Mouse (Mus musculus) hindbrain, embryonic 10.5 days (tissue): ENCODE data around the gene Tfpi. TPM values are rescaled to one million over a fixed set of nuclear protein-coding genes. Genes with fewer than 3 reads are reported as not detected.

Experiments
- DNase-seq: peaks from one replicate; pipeline ENCODE4 v3.0.0-alpha.2; 2017; ENCODE audit warnings: low spot score
- H3K27ac ChIP-seq: fragments of 300-500 bp; sonication (generic); 2 replicates; pipeline ENCODE4 v1.5.1; 2016; ENCODE audit warnings: mild to moderate bottlenecking, moderate library complexity
- H3K27me3 ChIP-seq: fragments of 300-500 bp; sonication (generic); 2 replicates; pipeline ENCODE4 v1.6.1; 2016; ENCODE audit warnings: mild to moderate bottlenecking; ENCODE audit not compliant: poor library complexity, insufficient read depth, severe bottlenecking
- H3K36me3 ChIP-seq: fragments of 300-500 bp; sonication (generic); 2 replicates; pipeline ENCODE4 v1.6.1; 2016; ENCODE audit warnings: mild to moderate bottlenecking, moderate library complexity
- H3K4me1 ChIP-seq: fragments of 300-500 bp; sonication (generic); replicated peaks from 2 replicates; pipeline ENCODE4 v1.6.1; 2016; ENCODE audit warnings: mild to moderate bottlenecking
- H3K4me3 ChIP-seq: fragments of 300-500 bp; sonication (generic); 2 replicates; pipeline ENCODE4 v1.5.1; 2016; ENCODE audit warnings: mild to moderate bottlenecking, moderate library complexity
- H3K9me3 ChIP-seq: fragments of 300-500 bp; sonication (generic); 2 replicates; pipeline ENCODE4 v1.6.1; 2016; ENCODE audit warnings: mild to moderate bottlenecking, moderate library complexity
- WGBS: fragments of 180-500 bp; shearing (Covaris S2); methylation state at CpG from one replicate; pipeline ENCODE4 v1.1.7; 2016; 5-methylcytosine and 5-hydroxymethylcytosine counted together
- polyA plus RNA-seq: library from polyadenylated mRNA; unstranded; fragments of >200 nt; fragmentation: Nextera tagmentation; extraction: Ambion mirVana; gene quantifications from 2 replicates; pipeline ENCODE4 v1.2.1, GENCODE M21; 2016

The Tfpi gene
- polyA plus RNA-seq, 1 experiment from 2014 or later = 18.2 TPM

- Histone ChIP-seq H3K9me3 (no peaks in the 10 kb centered on the region), H3K36me3 (no peaks in the 10 kb centered on the region), H3K27me3 (no peaks in the 10 kb centered on the region), H3K4me3 (no peak overlapping the region), H3K27ac (no peak overlapping the region), H3K4me1 (no peaks in the 10 kb centered on the region)
- 93% methylated on average over 3 of the region's 3 CpGs for WGBS
- no peak for DNase-seq
These were observed 14.2 kb downstream of the Tfpi start for GRCm38 (mm10) chr2:84462411-84462810.

GRCm38 (mm10) chr2:84459651-84460177, 16.9 kb downstream of the Tfpi start:
- Histone ChIP-seq H3K4me3 (no peak overlapping the region), H3K27ac (no peak overlapping the region), H3K36me3 (no peaks in the 10 kb centered on the region), H3K9me3 (no peaks in the 10 kb centered on the region), H3K4me1 (no peaks in the 10 kb centered on the region), H3K27me3 (no peaks in the 10 kb centered on the region)
- WGBS = 73% methylated on average over 11 of the region's 11 CpGs
- no peak for DNase-seq

GRCm38 (mm10) chr2:84457221-84457620, 19.4 kb downstream of the Tfpi start:
- no peak overlapping the region for H3K27ac ChIP-seq
- H3K4me3 ChIP-seq = no peak overlapping the region
- no peaks in the 10 kb centered on the region for H3K9me3 ChIP-seq
- DNase-seq = no peak
- 89% methylated on average over 6 of the region's 6 CpGs for WGBS
- H3K4me1 ChIP-seq = no peaks in the 10 kb centered on the region
- no peaks in the 10 kb centered on the region for H3K36me3 ChIP-seq
- no peaks in the 10 kb centered on the region for H3K27me3 ChIP-seq

- Histone ChIP-seq H3K9me3 (no peaks in the 10 kb centered on the region), H3K27ac (no peak overlapping the region), H3K36me3 (no peaks in the 10 kb centered on the region), H3K4me3 (no peak overlapping the region), H3K4me1 (no peaks in the 10 kb centered on the region), H3K27me3 (no peaks in the 10 kb centered on the region)
- 13% methylated on average over 5 of the region's 5 CpGs for WGBS
- DNase-seq = peak; percentile 45
These were observed 21.3 kb downstream of the Tfpi start for GRCm38 (mm10) chr2:84455236-84455799.

GRCm38 (mm10) chr2:84454551-84455235, 21.9 kb downstream of the Tfpi start:
- H3K9me3 ChIP-seq = no peaks in the 10 kb centered on the region
- WGBS = 63% methylated on average over 10 of the region's 10 CpGs
- DNase-seq = no peak
- H3K27me3 ChIP-seq = no peaks in the 10 kb centered on the region
- no peaks in the 10 kb centered on the region for H3K4me1 ChIP-seq
- no peak overlapping the region for H3K27ac ChIP-seq
- no peaks in the 10 kb centered on the region for H3K36me3 ChIP-seq
- no peak overlapping the region for H3K4me3 ChIP-seq

GRCm38 (mm10) chr2:84454051-84454450, 22.5 kb downstream of the Tfpi start:
- Histone ChIP-seq H3K4me1 (no peaks in the 10 kb centered on the region), H3K9me3 (no peaks in the 10 kb centered on the region), H3K27me3 (no peaks in the 10 kb centered on the region), H3K27ac (no peak overlapping the region), H3K4me3 (no peak overlapping the region), H3K36me3 (no peaks in the 10 kb centered on the region)
- 24% methylated on average over 5 of the region's 5 CpGs for WGBS
- DNase-seq = no peak

GRCm38 (mm10) chr2:84445499-84445898, 31.1 kb downstream of the Tfpi start:
- Histone ChIP-seq H3K36me3 (no peaks in the 10 kb centered on the region), H3K27me3 (no peaks in the 10 kb centered on the region), H3K4me3 (no peak overlapping the region), H3K9me3 (no peaks in the 10 kb centered on the region), H3K4me1 (no peaks in the 10 kb centered on the region), H3K27ac (no peak overlapping the region)
- 88% methylated on average over 1 of the region's 1 CpGs for WGBS
- no peak for DNase-seq

- Histone ChIP-seq H3K27ac (no peak overlapping the region), H3K36me3 (no peaks in the 10 kb centered on the region), H3K4me1 (no peaks in the 10 kb centered on the region), H3K27me3 (no peaks in the 10 kb centered on the region), H3K4me3 (no peak overlapping the region), H3K9me3 (no peaks in the 10 kb centered on the region)
- DNase-seq = no peak
- WGBS = 95% methylated on average over 5 of the region's 5 CpGs
These were observed 34.6 kb downstream of the Tfpi start for GRCm38 (mm10) chr2:84441940-84442339.

- WGBS = 58% methylated on average over 11 of the region's 11 CpGs
- DNase-seq = no peak
- H3K9me3 ChIP-seq = no peaks in the 10 kb centered on the region
- H3K36me3 ChIP-seq = no peaks in the 10 kb centered on the region
- H3K27me3 ChIP-seq = no peaks in the 10 kb centered on the region
- no peak overlapping the region for H3K27ac ChIP-seq
- H3K4me3 ChIP-seq = no peak overlapping the region
- peaks cover 7% of the 10 kb centered on the region; the same call in 1 of the 2 replicates for H3K4me1 ChIP-seq
These were observed 46.9 kb downstream of the Tfpi start for GRCm38 (mm10) chr2:84429724-84430123.

- no peaks in the 10 kb centered on the region for H3K9me3 ChIP-seq
- no peaks in the 10 kb centered on the region for H3K36me3 ChIP-seq
- WGBS = 66% methylated on average over 3 of the region's 3 CpGs
- DNase-seq = no peak
- peaks cover 13% of the 10 kb centered on the region; the same call in 1 of the 2 replicates for H3K4me1 ChIP-seq
- no peaks in the 10 kb centered on the region for H3K27me3 ChIP-seq
- no peak overlapping the region for H3K27ac ChIP-seq
- H3K4me3 ChIP-seq = no peak overlapping the region
These were observed 47.7 kb downstream of the Tfpi start for GRCm38 (mm10) chr2:84428836-84429235.

GRCm38 (mm10) chr2:84426531-84426930, 50.0 kb downstream of the Tfpi start:
- H3K27me3 ChIP-seq = no peaks in the 10 kb centered on the region
- DNase-seq = no peak
- H3K9me3 ChIP-seq = no peaks in the 10 kb centered on the region
- H3K27ac ChIP-seq = no peak overlapping the region
- no peak overlapping the region for H3K4me3 ChIP-seq
- peaks cover 13% of the 10 kb centered on the region; the same call in 1 of the 2 replicates for H3K4me1 ChIP-seq
- 92% methylated on average over 4 of the region's 4 CpGs for WGBS
- no peaks in the 10 kb centered on the region for H3K36me3 ChIP-seq

- H3K27me3 ChIP-seq = no peaks in the 10 kb centered on the region
- peak; percentile 62 for DNase-seq
- H3K9me3 ChIP-seq = no peaks in the 10 kb centered on the region
- H3K4me3 ChIP-seq = peak within 1 kb of the TSS; percentile 48
- no peaks in the 10 kb centered on the region for H3K36me3 ChIP-seq
- H3K27ac ChIP-seq = peak within 1 kb of the TSS; percentile 75
- peaks cover 13% of the 10 kb centered on the region; the same call in 1 of the 2 replicates for H3K4me1 ChIP-seq
- 2% methylated on average over 10 of the region's 10 CpGs for WGBS
These were observed 51.4 kb downstream of the Tfpi start, which contains the start of gene Calcrl for GRCm38 (mm10) chr2:84425138-84425537. Gene Calcrl, minus strand, starts transcription at chr2:84425411.

- no peaks in the 10 kb centered on the region for H3K36me3 ChIP-seq
- no peak overlapping the region for H3K4me3 ChIP-seq
- H3K9me3 ChIP-seq = no peaks in the 10 kb centered on the region
- no peaks in the 10 kb centered on the region for H3K27me3 ChIP-seq
- WGBS = 88% methylated on average over 4 of the region's 4 CpGs
- no peaks in the 10 kb centered on the region for H3K4me1 ChIP-seq
- H3K27ac ChIP-seq = no peak overlapping the region
- DNase-seq = no peak
These were observed 60.1 kb downstream of the Tfpi start for GRCm38 (mm10) chr2:84416501-84416900.
